Mouse (Mus musculus): Measurements from ENCODE around the gene Tiparp. TPM values are rescaled to one million over a fixed set of nuclear protein-coding genes. Genes with fewer than 3 reads are reported as not detected.

The Tiparp gene
- polyA plus RNA-seq, 1 experiment, result 4.7 TPM

GRCm38 (mm10) chr3:65494291-65494763 is 33.9 kb upstream of the Tiparp start:
- no peak overlapping the region for H3K4me3 ChIP-seq (replicated peaks; ENCODE audit: extremely low read depth, low read depth, low read length)
- WGBS, result 11% methylated on average over 9 of the region's 9 CpGs
- TF ChIP-seq POLR2A (IDR thresholded peaks at IDR 0.05; ENCODE audit: borderline replicate concordance, extremely low read depth, low read depth, low read length) (no peak), CTCF (IDR thresholded peaks at IDR 0.05; ENCODE audit: insufficient read depth, low read length) (no peak)
- no peaks in the 10 kb centered on the region for H3K4me1 ChIP-seq (ENCODE audit: control insufficient read depth, insufficient read depth, low read length)
- peak; percentile 17 for DNase-seq

GRCm38 (mm10) chr3:65507766-65508165 is 20.4 kb upstream of the Tiparp start:
- TF ChIP-seq POLR2A (IDR thresholded peaks at IDR 0.05; ENCODE audit: borderline replicate concordance, extremely low read depth, low read depth, low read length), result no peak
- no peak for TF ChIP-seq CTCF (IDR thresholded peaks at IDR 0.05; ENCODE audit: insufficient read depth, low read length)
- Histone ChIP-seq H3K4me1 (ENCODE audit: control insufficient read depth, insufficient read depth, low read length) (no peaks in the 10 kb centered on the region), H3K4me3 (replicated peaks; ENCODE audit: extremely low read depth, low read depth, low read length) (no peak overlapping the region)
- DNase-seq, result no peak
- 69% methylated on average over 2 of the region's 2 CpGs for WGBS

GRCm38 (mm10) chr3:65510588-65510987 is 17.6 kb upstream of the Tiparp start:
- no peak for DNase-seq
- WGBS, result 48% methylated on average over 2 of the region's 2 CpGs
- TF ChIP-seq POLR2A (IDR thresholded peaks at IDR 0.05; ENCODE audit: borderline replicate concordance, extremely low read depth, low read depth, low read length), result no peak
- H3K4me1 ChIP-seq (ENCODE audit: control insufficient read depth, insufficient read depth, low read length), result no peaks in the 10 kb centered on the region
- H3K4me3 ChIP-seq (replicated peaks; ENCODE audit: extremely low read depth, low read depth, low read length), result no peak overlapping the region

GRCm38 (mm10) chr3:65515751-65516150 is 12.5 kb upstream of the Tiparp start:
- no peak for DNase-seq
- Histone ChIP-seq H3K4me1 (ENCODE audit: control insufficient read depth, insufficient read depth, low read length) (no peaks in the 10 kb centered on the region), H3K4me3 (replicated peaks; ENCODE audit: extremely low read depth, low read depth, low read length) (no peak overlapping the region)
- TF ChIP-seq POLR2A (IDR thresholded peaks at IDR 0.05; ENCODE audit: borderline replicate concordance, extremely low read depth, low read depth, low read length) (no peak), CTCF (IDR thresholded peaks at IDR 0.05; ENCODE audit: insufficient read depth, low read length) (no peak)
- 62% methylated on average over 2 of the region's 2 CpGs for WGBS

GRCm38 (mm10) chr3:65516526-65516925 is 11.7 kb upstream of the Tiparp start:
- Histone ChIP-seq H3K4me1 (ENCODE audit: control insufficient read depth, insufficient read depth, low read length) (no peaks in the 10 kb centered on the region), H3K4me3 (replicated peaks; ENCODE audit: extremely low read depth, low read depth, low read length) (no peak overlapping the region)
- no peak for DNase-seq
- 62% methylated on average over 1 of the region's 1 CpGs for WGBS
- no peak for TF ChIP-seq CTCF (IDR thresholded peaks at IDR 0.05; ENCODE audit: insufficient read depth, low read length)
- TF ChIP-seq POLR2A (IDR thresholded peaks at IDR 0.05; ENCODE audit: borderline replicate concordance, extremely low read depth, low read depth, low read length), result no peak

GRCm38 (mm10) chr3:65517141-65517540 is 11.1 kb upstream of the Tiparp start:
- Histone ChIP-seq H3K4me1 (ENCODE audit: control insufficient read depth, insufficient read depth, low read length) (no peaks in the 10 kb centered on the region), H3K4me3 (replicated peaks; ENCODE audit: extremely low read depth, low read depth, low read length) (no peak overlapping the region)
- WGBS, result 55% methylated on average over 9 of the region's 9 CpGs
- TF ChIP-seq POLR2A (IDR thresholded peaks at IDR 0.05; ENCODE audit: borderline replicate concordance, extremely low read depth, low read depth, low read length) (no peak), CTCF (IDR thresholded peaks at IDR 0.05; ENCODE audit: insufficient read depth, low read length) (no peak)
- DNase-seq, result no peak

GRCm38 (mm10) chr3:65517747-65518527 is 10.3 kb upstream of the Tiparp start:
- no peak for TF ChIP-seq POLR2A (IDR thresholded peaks at IDR 0.05; ENCODE audit: borderline replicate concordance, extremely low read depth, low read depth, low read length)
- no peak for TF ChIP-seq CTCF (IDR thresholded peaks at IDR 0.05; ENCODE audit: insufficient read depth, low read length)
- H3K4me1 ChIP-seq (ENCODE audit: control insufficient read depth, insufficient read depth, low read length), result no peaks in the 10 kb centered on the region
- 66% methylated on average over 13 of the region's 13 CpGs for WGBS
- H3K4me3 ChIP-seq (replicated peaks; ENCODE audit: extremely low read depth, low read depth, low read length), result no peak overlapping the region
- DNase-seq, result no peak

- H3K4me3 ChIP-seq (replicated peaks; ENCODE audit: extremely low read depth, low read depth, low read length), result no peak overlapping the region
- 95% methylated on average over 1 of the region's 1 CpGs for WGBS
- no peaks in the 10 kb centered on the region for H3K4me1 ChIP-seq (ENCODE audit: control insufficient read depth, insufficient read depth, low read length)
- DNase-seq, result no peak
- no peak for TF ChIP-seq CTCF (IDR thresholded peaks at IDR 0.05; ENCODE audit: insufficient read depth, low read length)
- no peak for TF ChIP-seq POLR2A (IDR thresholded peaks at IDR 0.05; ENCODE audit: borderline replicate concordance, extremely low read depth, low read depth, low read length)
These were observed 6.8 kb upstream of the Tiparp start for GRCm38 (mm10) chr3:65521391-65521790.

GRCm38 (mm10) chr3:65523397-65523796 is 4.8 kb upstream of the Tiparp start:
- TF ChIP-seq POLR2A (IDR thresholded peaks at IDR 0.05; ENCODE audit: borderline replicate concordance, extremely low read depth, low read depth, low read length) (no peak), CTCF (IDR thresholded peaks at IDR 0.05; ENCODE audit: insufficient read depth, low read length) (no peak)
- no peak overlapping the region for H3K4me3 ChIP-seq (replicated peaks; ENCODE audit: extremely low read depth, low read depth, low read length)
- no peaks in the 10 kb centered on the region for H3K4me1 ChIP-seq (ENCODE audit: control insufficient read depth, insufficient read depth, low read length)
- DNase-seq, result no peak
- 63% methylated on average over 8 of the region's 8 CpGs for WGBS

GRCm38 (mm10) chr3:65525731-65526130 is 2.5 kb upstream of the Tiparp start:
- 75% methylated on average over 3 of the region's 3 CpGs for WGBS
- no peaks in the 10 kb centered on the region for H3K4me1 ChIP-seq (ENCODE audit: control insufficient read depth, insufficient read depth, low read length)
- no peak overlapping the region for H3K4me3 ChIP-seq (replicated peaks; ENCODE audit: extremely low read depth, low read depth, low read length)
- no peak for DNase-seq
- TF ChIP-seq POLR2A (IDR thresholded peaks at IDR 0.05; ENCODE audit: borderline replicate concordance, extremely low read depth, low read depth, low read length) (no peak), CTCF (IDR thresholded peaks at IDR 0.05; ENCODE audit: insufficient read depth, low read length) (no peak)

Data from lung, adult 2 months (tissue).